Mouse (Mus musculus) frontal cortex, adult (tissue): ENCODE measurements at regions not wholly inside any gene's neighbourhood (a gene's known extent, or its start where the extent isn't known, plus 50 kb on each side); places are given as distances from the start of the nearest gene placed in this dataset.

Experiments used
- ATAC-seq: cut with Nextera tagmentation; 2 replicates; pipeline ENCODE4 v1.9.2; 2017; ENCODE audit warnings: mild to moderate bottlenecking, moderate library complexity, mixed read lengths; ENCODE audit not compliant: low TSS enrichment

GRCm38 (mm10) chr3:70860909-70861675 lies 853.7 kb downstream of the Otol1 start:
- no peak for ATAC-seq

DNA sequence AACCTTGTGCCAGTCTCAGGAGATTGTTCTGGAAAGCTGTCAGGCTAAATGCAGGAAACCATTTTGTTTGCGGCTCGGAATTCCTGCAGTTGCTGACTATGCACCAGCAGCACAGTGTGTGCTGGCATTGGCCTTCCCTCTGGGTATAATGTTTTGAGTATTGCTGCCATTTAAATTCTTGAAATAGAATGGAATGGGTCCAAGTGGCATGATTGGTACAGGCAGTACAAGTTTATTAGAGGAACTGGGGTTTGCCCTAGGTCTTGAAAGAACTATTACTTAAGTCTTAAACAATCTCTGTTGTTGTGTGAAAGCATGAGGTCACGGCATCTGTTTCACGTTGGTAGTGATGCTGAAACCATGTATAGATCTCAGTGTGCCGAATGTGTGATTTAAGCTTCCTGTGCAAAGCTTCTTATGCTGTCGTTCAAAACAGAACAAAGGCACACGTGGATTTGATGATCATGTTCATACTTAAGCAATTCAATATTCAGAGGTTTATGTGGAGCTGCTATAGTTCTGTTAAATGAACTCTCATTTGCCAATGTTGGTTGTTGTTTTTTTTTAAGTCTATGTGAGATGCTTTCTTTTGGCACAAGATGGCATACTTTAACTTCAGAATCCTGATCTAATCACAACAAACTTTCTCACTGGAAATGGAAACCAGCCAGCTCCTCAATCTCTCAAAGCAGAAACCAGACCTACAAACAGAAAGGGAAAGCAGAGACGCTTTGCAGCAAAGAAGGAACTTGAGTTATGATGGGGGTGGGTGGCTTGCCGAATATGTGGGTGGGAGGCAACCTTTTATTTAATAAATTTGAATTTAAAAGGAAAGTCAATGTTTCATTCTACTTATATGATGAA lies 866.5 kb downstream of the Otol1 start:
- 0 out of 2 replicates have a peak, but pooled peaks have one; percentile 44 for ATAC-seq

DNA sequence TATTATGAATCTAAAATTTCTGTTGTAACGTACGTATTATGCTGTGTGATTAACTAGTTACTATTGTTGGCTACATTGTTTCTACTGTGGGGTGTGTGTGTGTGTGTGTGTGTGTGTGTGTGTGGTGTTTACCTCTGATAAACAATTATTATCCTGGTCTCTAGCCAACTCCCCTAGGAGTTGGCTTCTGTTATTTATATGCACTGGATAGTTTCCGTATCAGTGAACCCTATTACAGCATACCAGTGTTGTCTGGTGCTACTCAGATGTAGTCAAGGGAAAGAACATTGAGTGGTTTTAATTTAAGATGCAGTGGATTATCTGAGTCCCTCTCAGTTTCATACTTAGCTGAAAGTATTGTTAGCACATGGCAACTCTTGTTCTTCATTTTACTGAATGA lies 867.2 kb downstream of the Otol1 start:
- ATAC-seq, result no peak
